Mouse (Mus musculus) layer of hippocampus, adult 11-12 months (tissue): Measurements from ENCODE around the gene Gsg1l.

ENCODE experiments used
- DNase-seq: peaks from one replicate; pipeline ENCODE4 v3.0.0; 2022; ENCODE audit warnings: low spot score

Gene Gsg1l

GRCm38 (mm10) chr7:125983902-125984841, 98.0 kb downstream of the Gsg1l start:
- DNase-seq = peak; percentile 41

- no peak for DNase-seq
These were observed 102.6 kb downstream of the Gsg1l start for GRCm38 (mm10) chr7:125979591-125979990.

GRCm38 (mm10) chr7:125976695-125977094, 105.5 kb downstream of the Gsg1l start:
- no peak for DNase-seq

DNA sequence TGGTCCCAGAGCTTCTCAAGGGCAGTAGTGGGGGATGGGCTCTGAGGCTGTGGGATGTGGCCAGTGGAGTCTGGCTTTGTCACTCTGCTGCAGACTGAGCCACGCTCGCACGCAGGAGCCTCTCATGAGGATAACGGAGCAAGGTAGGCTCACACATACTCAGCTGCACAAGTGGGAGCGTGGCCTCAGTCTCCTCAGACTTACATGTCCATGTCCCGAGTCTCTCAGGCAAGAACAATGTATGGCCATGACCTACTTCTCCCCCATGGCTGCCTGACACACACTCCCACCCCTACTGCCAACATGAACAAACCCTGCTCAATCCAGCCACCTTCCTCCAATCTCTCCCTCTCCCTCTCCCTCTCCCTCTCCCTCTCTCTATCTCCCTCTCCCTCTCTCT, 106.8 kb downstream of the Gsg1l start:
- no peak for DNase-seq

DNA sequence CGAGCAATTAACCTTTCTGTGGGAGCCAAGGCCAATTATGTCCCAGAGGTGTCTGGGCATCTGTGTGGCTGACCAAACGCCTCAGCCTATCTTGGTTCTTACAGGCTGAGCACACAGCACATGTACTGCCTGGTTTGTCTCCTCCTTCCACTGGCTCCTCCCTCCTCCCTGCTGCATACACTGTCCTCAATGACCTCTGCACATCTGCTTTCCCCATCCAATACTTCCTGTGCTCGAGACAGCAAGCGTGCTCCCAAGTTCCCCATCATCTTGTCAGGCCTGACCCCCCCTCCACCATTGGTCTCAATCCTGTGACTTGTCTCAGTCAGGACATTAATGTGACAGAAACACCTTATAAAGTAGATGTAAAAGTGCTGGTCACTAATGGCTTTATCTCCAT, 108.3 kb downstream of the Gsg1l start:
- no peak for DNase-seq

DNA sequence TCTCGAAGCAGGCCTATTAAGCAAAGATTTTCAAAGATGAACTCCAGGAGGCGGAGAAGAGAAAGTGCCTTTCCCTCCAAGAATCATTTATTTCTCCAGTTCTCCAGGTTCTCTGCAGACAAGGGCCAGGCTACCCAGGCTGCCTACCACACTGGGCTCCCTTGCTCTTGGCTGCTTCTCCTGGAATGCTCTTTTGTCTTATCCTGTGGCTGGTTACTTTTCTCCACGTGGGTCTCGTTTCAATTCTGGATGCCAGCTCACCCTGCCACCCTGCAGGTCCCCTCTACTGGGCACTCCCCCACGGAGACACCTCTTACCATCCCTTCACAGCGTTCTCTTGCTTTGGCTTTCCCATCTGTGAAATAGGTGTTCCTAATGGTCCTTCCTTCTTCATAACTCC, 109.4 kb downstream of the Gsg1l start:
- no peak for DNase-seq

- no peak for DNase-seq
These were observed 110.0 kb downstream of the Gsg1l start for GRCm38 (mm10) chr7:125972174-125972672.

GRCm38 (mm10) chr7:125969076-125969475, 113.1 kb downstream of the Gsg1l start:
- DNase-seq = no peak

DNA sequence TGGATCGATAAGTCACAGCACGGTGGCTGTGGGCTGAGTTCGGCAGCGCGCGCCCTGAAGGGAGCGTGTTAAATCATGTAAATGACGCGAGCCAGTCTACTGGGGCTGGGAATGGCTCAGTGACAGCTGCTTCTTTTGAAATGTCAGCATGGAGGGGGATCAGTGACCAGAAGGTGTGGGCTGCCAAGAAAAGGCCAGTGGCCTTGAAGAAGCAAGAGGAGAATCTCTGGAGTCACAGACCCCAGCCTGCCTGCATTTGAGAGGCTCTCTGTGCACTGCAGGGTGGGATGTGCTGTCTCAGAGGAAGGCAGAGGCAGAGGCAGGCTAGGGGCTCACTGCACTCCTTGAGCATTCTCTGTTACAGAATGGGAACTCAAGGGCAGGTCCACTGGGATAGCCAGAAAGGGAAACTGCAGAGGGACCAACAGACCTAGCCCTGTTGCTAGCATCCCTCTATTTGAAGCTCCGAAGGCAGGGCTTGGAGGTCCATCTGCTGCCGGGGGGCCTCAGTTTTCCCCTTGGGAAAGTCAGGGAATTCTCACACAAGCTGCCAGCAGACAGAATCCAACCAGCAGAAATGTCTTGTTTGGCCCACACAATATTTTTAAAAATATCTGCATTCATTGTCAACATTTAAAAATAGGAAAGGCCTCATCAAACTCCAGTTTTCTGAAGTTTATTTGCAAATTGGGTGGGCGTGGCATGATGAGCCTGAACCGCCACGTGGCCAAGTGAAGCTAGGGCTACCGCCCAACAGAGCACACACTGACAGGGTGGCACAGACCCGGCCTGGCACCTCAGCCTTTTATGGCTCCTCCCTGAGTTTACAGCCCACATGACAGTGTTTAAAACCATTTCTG, 115.6 kb downstream of the Gsg1l start:
- DNase-seq = no peak

- no peak for DNase-seq
These were observed 118.1 kb downstream of the Gsg1l start for GRCm38 (mm10) chr7:125964087-125964607.

- no peak for DNase-seq
These were observed 122.7 kb downstream of the Gsg1l start for GRCm38 (mm10) chr7:125959294-125960048.

- no peak for DNase-seq
These were observed 123.4 kb downstream of the Gsg1l start for GRCm38 (mm10) chr7:125958856-125959255.

GRCm38 (mm10) chr7:125954994-125955393, 127.2 kb downstream of the Gsg1l start:
- DNase-seq = no peak

- DNase-seq = no peak
These were observed 127.8 kb downstream of the Gsg1l start for GRCm38 (mm10) chr7:125954356-125954878.

- no peak for DNase-seq
These were observed 128.4 kb downstream of the Gsg1l start for GRCm38 (mm10) chr7:125953844-125954243.

GRCm38 (mm10) chr7:125951911-125952310, 130.3 kb downstream of the Gsg1l start:
- no peak for DNase-seq

GRCm38 (mm10) chr7:125948973-125949372, 133.2 kb downstream of the Gsg1l start:
- DNase-seq = no peak

GRCm38 (mm10) chr7:125945915-125946314, 136.3 kb downstream of the Gsg1l start:
- DNase-seq = no peak

- DNase-seq = no peak
These were observed 137.6 kb downstream of the Gsg1l start for GRCm38 (mm10) chr7:125944631-125945030.

DNA sequence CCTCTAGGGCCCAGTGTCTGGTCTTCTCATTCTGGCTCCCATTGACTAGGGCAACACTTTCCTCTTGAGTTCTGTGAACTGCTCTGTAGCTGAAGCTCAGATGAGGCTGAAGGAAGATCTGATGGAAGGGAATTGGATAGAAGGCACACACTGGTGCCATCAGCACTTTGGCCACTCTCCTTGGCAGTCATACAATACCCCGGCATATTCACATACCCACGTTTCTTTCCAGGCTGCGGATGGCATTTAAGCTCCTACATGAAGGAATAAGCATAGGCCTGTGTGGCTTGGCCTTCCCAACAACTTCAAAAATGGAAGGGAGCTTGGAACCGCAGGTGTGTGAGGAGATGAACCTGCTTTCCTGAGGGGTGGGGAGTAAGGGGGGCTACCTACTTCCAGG, 138.7 kb downstream of the Gsg1l start:
- DNase-seq = no peak

DNA sequence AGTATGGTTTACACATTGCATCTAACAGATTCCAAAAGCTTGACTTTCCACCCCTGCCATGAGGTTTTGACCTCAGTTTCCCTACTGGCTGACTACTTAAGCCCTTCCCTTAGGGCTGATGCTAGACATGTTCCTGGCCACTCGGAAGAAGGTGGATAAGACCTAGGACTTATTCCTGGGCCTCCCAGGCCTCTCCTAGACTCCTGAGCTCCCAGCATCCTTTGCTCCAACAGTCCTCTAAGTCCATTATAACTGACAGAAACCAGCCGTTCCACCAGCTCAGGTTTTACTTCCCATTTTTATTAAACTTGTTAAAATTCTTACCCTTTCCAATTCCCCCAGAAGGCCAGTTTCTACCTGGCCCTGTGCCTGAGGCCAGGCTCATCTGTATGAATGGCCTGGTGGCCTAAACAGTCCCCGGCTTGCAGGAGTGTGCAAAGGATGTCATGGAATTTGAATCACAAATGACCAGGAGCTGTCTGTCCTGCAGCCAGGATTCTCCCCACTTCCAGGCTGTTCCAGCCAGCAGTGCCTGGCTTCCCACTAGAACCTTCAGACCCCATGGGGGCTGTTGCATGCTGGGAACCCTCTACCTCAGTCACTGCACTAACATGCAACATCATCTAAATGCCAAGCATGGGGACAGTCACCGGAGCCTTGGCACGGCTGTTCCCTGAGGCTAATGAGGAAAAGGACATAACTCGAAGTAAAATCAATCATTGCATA, 139.7 kb downstream of the Gsg1l start:
- no peak for DNase-seq
